Mouse (Mus musculus) ES-Bruce4 (cell line): ENCODE results near the gene Wnt10b.

Experiments
- CTCF ChIP-seq: IDR thresholded peaks from one replicate; pipeline ENCODE4 v1.8.1; 2011; ENCODE audit warnings: low read depth, low read length
- EP300 ChIP-seq: IDR thresholded peaks from 2 replicates; pipeline ENCODE4 v1.6.1; 2011; ENCODE audit warnings: low read depth, low read length; ENCODE audit not compliant: insufficient read depth

- TF ChIP-seq CTCF = no peak
- no peak for TF ChIP-seq EP300
These were observed 15.7 kb downstream of the Wnt10b start for GRCm38 (mm10) chr15:98762201-98762621.
